Mouse (Mus musculus): ENCODE results near the gene Itga1. TPM values are rescaled to one million over a fixed set of nuclear protein-coding genes. Genes with fewer than 3 reads are reported as not detected.

The Itga1 gene
- 1 to 10 TPM; 5.8 to 7.7 TPM for total RNA-seq (2021)

DNA sequence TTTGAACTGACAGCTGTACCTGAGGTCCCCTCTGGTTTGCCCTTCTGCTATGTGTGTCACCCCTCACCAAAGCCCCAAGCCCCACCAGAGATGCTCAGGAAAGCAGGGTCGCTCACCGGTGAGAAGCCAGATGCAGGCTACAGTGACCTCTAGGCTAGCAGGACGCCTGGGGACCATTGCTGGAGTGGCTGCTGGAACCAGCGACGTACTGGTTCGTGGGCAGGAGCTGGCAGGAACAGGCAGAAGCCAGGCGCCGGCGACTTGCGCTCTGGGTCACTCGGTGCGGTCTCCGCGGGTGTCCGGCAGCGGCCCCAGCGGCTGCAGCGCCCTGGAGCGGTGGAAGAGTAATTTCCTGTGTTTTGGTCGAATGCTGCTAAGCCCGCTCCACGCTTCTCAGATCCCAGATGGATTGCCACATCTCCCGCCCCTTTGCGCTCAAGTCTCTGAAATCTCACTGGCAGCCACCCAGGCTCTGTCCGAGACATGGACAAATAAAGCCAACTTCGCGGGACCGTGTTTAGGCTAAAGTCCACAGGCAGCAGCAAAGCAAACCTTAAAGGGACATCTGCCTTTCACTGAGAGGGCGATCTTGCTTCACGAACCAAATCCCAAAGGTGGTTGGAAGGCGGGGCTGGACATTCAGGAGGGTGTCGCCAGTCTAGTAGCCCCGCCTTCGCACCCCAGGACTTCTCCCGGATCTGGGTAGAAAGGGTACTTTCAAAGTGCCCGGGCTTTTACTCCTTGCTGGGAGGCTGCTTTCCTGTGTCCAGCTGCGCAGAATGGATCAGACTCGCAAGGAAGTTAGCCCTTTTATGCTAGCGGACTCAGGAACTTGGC is at the start of gene Itga1, which contains the start of gene Gm49395:
Itga1 (minus strand) TSS at position 610 of the 837 bp plus-strand sequence.
Gm49395 (minus strand) TSS at position 567 of the 837 bp plus-strand sequence.
- peak; percentile 18 to 49 for DNase-seq (ENCODE audit: low spot score in 2 of 2)
- intact Hi-C loops (cut with DNase I), result no loop called here

DNA sequence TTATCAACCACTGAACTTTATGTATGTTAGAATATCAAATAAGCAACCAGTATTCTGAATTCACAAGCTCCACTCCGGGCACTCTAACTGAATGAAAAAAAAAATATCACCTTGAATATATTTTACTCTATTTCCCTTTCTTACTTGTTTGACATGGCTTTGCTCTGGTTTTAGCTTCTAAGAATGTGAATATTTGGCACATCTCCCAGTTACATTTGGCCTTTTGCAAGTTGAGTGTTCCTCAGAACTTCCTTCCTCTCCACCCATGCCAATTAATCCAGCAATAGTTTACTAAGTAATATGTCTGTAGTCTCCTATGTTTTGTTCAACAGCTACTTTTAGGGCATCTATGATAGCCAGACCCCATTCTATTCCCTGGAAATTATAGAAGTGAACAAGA is 48.8 kb upstream of the Itga1 start:
- intact Hi-C loops (cut with DNase I), result no loop called here
- DNase-seq (ENCODE audit: low spot score in 2 of 2), result no peak

DNA sequence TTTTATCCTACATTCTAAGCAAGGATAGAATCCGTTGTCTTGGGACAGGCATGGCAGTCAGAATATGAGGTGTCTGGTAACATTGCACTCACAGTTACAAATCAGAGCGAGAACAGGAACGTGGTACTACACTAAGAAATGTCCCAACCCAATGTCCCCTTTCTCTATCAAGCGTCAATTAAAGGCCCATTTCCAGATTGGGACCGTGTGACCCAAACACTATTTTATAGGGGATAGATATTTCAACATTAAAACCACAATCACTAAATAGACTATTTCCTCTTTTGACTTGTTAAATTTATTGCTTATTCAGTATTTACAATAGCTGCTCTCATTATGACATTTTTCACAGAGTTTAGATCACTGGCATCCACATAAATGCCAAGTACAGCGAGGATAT is 48.1 kb upstream of the Itga1 start:
- intact Hi-C loops (cut with DNase I), result no loop called here

DNA sequence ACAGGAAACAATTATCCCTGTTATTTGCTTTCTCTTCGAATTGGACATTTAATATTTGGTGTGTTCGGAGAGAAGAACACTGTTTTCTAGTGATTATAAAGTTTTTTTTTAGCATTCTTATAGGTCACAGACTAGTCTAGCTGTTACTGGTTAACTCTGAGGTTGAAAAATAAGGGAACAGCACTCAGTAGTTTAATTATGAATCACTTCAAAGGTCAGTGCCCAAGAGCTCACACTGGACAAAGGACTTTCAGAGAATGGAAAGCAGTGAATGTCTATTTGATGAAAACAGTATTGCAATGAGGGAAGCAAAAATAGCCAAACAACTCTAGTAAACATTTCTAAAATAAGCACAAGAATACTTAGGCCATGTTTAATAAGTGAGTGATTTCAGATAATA is 41.8 kb upstream of the Itga1 start:
- intact Hi-C loops (cut with DNase I), result no loop called here
- DNase-seq (ENCODE audit: low spot score in 2 of 2), result no peak

More for the DNA sequence above, 48.1 kb upstream of the Itga1 start:
- DNase-seq (ENCODE audit: low spot score in 2 of 2), result no peak

DNA sequence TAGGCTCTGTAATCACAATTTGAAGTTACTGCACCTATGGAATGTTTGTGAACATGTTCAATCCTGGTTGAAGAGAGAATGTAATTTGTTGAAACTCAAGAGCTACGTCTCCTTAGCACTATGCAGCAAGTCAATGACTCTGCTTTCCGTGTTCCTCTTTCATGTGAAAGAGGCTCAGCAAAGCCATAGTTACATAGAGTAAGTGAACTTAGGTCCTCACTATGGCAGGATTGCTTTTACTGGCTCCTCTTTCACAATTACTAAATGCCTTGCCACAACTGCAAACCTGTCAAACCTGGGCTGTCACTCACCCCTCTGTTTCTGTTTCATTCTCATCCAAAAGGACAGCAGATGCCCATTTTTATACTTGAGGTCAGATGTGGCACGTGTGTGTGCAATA is 40.3 kb upstream of the Itga1 start:
- intact Hi-C loops (cut with DNase I), result no loop called here
- DNase-seq (ENCODE audit: low spot score in 2 of 2), result no peak

DNA sequence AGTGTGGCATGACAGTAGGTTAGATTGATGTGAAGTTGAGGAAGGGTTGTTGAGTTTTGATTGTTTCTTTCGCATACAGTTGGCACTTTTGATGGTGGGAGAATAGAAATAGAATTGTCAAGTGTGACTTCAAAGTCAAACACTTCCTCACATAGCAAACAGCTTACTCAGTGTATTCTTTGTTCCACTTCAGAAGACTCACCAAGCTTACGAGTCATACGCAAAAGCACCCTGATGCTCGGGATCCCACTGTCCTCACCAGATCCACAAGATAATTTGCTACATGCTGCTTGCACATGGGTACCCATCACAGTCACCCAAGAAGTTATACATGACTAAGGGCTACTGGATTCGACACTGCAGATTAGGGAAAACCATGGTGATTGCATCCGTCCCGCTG is 36.7 kb upstream of the Itga1 start:
- DNase-seq (ENCODE audit: low spot score in 2 of 2), result no peak
- intact Hi-C loops (cut with DNase I), result no loop called here

DNA sequence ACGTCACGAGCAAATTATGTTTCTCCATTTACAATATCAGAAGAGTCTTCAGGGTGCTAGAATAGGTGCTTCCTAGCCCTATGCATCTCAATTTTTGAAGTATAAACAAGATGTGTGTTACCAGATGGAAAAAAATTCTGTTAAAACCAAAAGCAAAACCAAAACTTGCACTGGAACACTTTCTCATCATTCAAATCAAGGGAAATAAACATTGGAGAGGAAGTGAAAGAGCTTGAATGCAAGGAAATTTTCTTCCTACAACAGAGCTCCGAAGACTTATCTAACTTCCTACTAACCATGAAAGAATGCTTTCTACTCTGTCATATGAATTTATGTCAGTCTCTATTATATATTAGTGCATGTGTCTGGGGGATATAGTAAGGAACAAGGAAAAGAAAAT is 35.0 kb upstream of the Itga1 start:
- intact Hi-C loops (cut with DNase I), result no loop called here
- DNase-seq (ENCODE audit: low spot score in 2 of 2), result no peak

DNA sequence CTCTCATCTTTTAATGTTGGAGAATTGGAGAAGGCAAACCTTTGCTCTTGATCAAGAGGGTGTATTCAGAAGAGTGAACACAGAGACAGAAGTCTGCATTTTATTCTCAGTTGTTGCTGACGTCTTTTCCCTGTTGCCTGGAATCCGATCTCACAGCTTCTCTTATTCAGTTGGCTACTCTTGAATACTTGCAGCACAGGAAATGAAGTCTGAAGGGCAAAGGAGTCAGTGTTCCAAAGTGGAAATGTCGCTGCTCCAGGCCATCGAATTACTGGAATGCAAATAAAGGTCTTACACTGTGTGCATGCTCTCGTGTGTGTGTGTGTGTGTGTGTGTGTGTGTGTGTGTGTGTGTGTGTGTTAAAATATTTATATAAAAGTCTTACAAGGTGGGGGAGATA is 30.7 kb upstream of the Itga1 start:
- intact Hi-C loops (cut with DNase I), result no loop called here

DNA sequence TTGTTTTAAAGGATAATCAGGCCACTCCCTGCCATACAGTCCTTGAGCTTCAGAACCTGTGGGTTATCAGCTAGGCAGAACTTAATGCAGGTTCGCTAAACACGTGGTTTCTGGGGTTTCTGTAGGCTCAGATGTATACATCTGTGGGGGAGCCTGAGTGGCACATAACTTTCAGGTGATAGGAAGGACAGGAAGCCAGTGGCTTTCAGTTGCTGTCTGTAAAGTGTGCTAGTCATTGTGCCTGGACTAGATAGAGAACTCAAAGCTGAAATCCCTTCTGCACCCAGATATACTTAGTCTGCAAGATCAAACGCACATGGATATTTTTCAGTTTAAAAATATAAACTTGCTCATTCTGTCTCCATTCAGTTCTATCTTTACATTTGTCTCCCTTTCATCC is 29.6 kb upstream of the Itga1 start:
- intact Hi-C loops (cut with DNase I), result no loop called here
- DNase-seq (ENCODE audit: low spot score in 2 of 2), result no peak

More for the DNA sequence above, 30.7 kb upstream of the Itga1 start:
- no peak for DNase-seq (ENCODE audit: low spot score in 2 of 2)

DNA sequence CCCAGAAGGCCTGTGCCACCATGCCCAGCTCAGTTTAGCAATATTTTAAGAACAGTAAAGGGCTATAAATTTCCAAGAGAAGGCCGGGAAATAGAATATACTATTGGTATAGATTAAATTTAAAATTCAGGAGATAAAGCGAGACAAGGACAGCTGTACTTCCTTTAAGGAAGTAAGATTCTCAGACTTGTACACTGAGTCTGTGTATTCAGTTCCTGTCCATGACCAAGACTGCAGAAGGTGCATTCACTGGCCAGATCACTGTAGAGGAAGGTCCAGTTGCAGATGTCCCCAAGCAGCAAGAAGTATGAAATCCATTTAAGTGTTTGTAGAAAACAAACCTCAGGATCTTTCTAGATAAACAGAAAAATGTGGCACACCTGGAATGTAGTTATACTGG is 28.3 kb upstream of the Itga1 start:
- DNase-seq (ENCODE audit: low spot score in 2 of 2), result no peak
- intact Hi-C loops (cut with DNase I), result no loop called here

DNA sequence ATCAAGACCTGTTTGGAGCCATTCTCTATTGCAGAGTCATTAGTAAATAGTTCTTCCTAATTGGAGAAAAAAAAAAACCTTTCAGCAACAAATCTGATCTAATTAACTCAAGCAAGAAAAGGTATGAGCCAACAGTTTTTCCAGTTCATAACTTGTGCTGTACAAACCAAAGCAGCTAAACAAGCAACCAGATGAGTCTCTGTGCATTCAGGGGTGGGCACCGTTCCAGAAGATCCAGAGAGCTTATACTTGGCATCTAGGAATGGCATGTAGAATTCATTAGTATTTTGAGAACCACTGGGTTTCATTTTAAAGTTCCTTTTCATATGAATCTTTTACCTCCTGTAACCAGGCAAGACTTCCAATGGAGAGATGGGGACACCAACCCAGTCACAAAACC is 26.1 kb upstream of the Itga1 start:
- intact Hi-C loops (cut with DNase I), result no loop called here

DNA sequence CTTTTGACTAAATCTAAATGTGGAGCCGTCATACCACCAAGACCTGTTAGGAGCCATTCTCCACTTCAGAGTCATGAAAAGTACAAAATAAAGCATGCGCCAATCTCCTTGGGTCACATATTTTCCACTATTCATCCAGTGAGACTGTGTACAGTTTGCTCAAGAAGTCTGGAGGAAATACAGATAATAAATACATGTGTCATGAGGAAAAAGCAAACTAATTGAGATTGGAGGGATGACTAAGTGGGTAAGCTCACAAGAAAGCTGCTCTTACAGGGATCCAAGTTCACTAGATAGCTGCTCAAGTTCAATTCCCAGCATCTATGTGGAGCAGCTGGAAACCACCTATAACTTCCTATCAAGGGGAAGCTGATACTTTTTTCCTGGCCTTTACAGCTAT is 24.8 kb upstream of the Itga1 start:
- intact Hi-C loops (cut with DNase I), result no loop called here

More for the DNA sequence above, 26.1 kb upstream of the Itga1 start:
- no peak for DNase-seq (ENCODE audit: low spot score in 2 of 2)

DNA sequence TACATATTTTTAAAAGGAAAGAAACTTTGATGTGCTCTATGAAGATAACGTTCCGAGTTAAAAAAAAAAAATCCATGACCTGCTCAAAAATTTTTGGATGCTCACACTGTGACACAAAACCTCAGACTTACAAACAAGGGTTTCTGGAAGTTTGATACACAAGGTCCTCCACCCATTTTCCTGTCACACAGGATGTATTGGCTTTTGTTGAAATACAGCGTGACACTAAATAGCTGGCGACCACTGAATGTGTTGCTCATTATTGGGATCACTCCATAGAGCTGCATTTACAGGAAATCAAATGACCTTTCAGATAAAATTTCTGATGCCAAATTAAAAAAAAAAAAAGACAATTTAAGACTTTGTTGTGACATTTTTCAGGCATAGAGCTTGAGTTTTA is 23.4 kb upstream of the Itga1 start:
- DNase-seq (ENCODE audit: low spot score in 2 of 2), result no peak
- intact Hi-C loops (cut with DNase I), result no loop called here

More for the DNA sequence above, 24.8 kb upstream of the Itga1 start:
- no peak for DNase-seq (ENCODE audit: low spot score in 2 of 2)

DNA sequence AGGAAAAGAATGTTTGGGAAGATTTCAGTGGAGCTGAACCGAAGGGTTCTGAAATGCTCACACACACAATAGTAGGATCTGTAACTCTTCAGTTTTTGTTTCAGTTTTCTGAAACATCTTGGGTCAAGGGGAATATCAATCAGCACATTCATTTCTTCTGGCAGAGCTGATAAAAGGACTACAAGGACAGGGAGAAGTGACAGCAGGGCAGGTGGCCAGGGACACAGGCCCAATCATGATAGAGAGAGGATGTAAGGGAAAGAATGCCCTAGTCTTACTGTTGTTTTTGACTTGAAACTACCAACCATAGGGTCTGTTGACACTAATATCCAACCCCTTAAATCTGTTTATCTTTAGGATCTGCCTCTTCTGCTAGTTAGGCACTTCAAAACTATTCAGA is 22.8 kb upstream of the Itga1 start:
- no peak for DNase-seq (ENCODE audit: low spot score in 2 of 2)
- intact Hi-C loops (cut with DNase I), result no loop called here

DNA sequence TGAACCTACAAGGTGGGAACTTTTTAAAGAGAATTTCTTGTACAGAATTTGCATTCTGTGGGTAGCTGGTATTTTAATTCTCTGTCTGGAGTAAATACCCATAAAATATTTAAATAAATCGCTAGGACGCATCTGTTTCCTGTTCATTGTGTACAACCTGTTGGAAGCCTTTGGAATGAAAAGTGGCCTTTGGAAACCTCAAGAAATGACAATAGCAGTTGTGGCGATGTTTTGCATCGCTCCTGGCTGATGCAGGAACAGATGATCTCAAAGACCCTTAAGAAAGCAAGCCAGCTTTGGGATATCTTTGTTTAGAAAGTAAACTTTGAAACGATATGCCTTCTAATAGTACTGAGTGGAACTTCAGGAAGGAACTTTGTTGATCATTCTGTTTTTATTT is 17.0 kb upstream of the Itga1 start:
- intact Hi-C loops (cut with DNase I), result no loop called here
- no peak for DNase-seq (ENCODE audit: low spot score in 2 of 2)

DNA sequence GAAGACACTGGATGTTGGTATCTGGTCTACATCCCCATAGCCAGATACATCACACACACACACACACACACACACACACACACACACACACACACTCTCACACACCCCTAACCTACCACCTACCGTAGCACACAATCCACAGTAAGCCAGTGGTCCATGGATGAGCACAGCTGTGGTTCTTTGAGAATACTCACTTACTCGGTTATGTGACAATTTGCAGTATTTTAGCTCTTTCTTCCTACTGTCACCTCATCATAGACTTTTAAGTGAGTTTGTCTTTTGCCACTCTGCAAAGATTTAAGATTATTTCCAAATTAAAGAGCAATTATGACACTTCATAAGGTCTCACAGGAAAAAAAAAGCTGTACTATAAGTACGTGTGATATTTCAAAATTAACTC is 16.4 kb upstream of the Itga1 start:
- intact Hi-C loops (cut with DNase I), result no loop called here
- DNase-seq (ENCODE audit: low spot score in 2 of 2), result no peak

DNA sequence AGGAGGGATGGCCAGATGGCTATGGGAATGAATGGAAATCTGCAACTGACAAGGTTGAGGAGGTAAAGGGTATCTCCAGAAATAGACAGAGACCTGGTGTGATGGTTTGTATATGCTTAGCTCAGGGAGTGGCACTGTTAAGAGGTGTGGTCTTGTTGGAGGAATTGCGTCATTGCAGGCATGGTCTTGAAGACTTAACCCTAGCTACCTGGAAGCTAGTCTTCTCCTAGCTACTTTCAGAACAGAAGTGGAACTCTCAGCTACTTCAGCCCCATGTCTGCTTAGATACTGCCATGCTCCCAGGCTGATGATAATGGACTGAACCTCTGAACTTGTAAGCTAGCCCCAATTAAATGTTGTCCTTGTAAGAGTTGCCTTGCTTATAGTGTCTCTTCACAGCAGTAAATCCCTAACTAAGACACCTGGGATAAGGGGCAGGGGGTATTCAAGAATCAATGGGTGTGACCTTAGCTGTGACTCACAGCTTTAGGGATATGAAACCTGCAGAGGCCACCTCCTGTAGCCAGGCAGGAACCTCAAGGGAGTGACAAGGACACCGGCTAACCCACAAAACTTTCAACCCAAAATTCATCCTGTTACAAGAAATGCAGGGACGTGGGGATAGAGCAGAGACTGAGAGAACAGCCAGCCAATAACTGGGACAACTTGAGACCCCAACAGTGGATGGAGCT is 15.3 kb upstream of the Itga1 start:
- intact Hi-C loops (cut with DNase I), result no loop called here
- no peak for DNase-seq (ENCODE audit: low spot score in 2 of 2)

DNA sequence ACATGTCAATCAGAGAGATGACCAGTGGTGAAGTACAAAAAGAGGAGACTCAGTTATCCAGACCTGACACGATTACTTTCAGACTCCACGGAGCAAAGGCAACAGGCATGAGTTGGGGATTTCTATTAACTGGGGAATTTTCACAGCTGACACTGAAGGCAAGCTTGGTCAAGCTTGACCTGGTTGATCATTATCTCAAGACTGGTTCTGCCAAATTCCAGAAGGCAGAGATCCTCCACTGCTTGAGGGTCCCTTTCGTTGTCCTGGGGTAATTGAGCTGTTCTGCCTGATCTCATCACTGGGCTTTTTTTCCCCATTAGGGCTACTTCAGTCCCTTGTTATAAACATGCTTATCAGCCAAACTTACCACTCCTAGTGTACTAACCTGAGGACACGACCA is 7.9 kb upstream of the Itga1 start:
- DNase-seq (ENCODE audit: low spot score in 2 of 2), result no peak
- intact Hi-C loops (cut with DNase I), result no loop called here

DNA sequence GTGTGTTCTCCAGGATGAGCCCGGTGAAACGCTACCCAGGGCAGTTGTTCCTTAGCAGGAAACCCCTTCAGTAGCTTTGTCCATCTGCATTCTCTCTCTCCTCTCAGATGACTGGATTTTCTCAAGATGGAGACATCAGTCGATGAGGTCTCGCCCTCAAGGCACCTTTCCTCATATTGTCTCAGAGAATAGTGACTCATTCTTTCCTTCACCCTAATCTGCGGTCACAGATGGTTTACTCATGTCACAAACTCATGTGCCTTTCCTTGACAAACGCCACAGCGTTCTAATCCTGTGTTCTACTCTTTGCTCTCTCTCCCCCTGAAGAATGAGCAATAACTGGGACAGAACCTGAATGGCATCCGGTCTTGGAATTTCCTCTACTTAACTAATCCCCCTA is 5.7 kb upstream of the Itga1 start:
- intact Hi-C loops (cut with DNase I), result no loop called here
- no peak for DNase-seq (ENCODE audit: low spot score in 2 of 2)

DNA sequence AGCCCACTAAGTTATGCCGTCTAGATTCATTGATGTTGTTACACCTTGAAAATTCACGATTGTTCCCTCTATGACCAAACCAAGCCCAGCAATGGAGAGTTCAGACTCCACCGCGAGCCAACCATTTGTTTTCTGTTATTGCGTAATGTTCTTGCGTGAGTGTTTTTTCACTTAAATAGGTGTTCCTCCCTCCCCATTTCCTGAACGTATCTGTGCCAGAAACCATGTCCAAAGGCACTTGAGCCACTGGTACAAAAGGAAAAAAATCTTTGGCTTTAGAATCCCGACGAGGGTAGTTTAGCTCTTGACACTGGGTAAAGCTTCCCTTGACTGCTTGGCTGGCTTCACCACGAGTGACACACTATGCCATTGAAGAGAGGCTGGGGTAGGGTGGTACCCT is 4.4 kb upstream of the Itga1 start:
- no peak for DNase-seq (ENCODE audit: low spot score in 2 of 2)
- intact Hi-C loops (cut with DNase I), result no loop called here

DNA sequence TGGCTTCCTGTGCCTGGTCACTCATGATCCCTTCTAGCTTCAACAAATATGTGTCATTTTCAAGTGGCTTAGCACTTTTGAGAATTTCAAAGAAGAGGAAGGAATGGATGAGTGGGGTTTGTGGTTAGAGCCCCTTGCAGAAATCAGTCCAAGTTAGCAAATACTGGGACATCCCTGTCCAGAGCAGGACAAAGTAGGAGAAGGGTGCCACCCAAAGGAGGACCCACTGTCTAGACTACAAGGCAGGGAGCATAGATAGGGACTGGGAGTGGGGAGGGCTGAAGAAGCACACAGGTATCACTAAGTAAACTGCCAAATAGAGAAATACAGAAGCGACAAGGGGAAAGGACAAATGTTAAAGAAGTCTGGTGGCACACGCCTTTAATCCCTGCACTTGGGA is 990 bp upstream of the Itga1 start:
- DNase-seq (ENCODE audit: low spot score in 2 of 2), result no peak
- intact Hi-C loops (cut with DNase I), result no loop called here
